Mouse (Mus musculus) thymus, adult 2 months (tissue): ENCODE measurements around the gene Lzts2. TPM values are rescaled to one million over a fixed set of nuclear protein-coding genes. Genes with fewer than 3 reads are reported as not detected.

ENCODE experiments used
- DNase-seq: peaks from one replicate; pipeline ENCODE4 v3.0.0; 2021
- H3K27ac ChIP-seq: fragments of 200-500 bp; 2 replicates; pipeline ENCODE4 v1.5.1; 2012; ENCODE audit warnings: low read length, control low read depth; ENCODE audit not compliant: control insufficient read depth, insufficient read depth
- H3K27me3 ChIP-seq: fragments of 200-500 bp; 2 replicates; pipeline ENCODE4 v1.6.1; 2012; ENCODE audit warnings: mild to moderate bottlenecking, low read length, moderate library complexity, mixed read lengths; ENCODE audit not compliant: control insufficient read depth, insufficient read depth
- H3K36me3 ChIP-seq: fragments of 200-500 bp; 2 replicates; pipeline ENCODE4 v1.6.1; 2012; ENCODE audit warnings: mild to moderate bottlenecking, low read length, moderate library complexity; ENCODE audit not compliant: control insufficient read depth, insufficient read depth
- H3K4me1 ChIP-seq: fragments of 200-500 bp; replicated peaks from 2 replicates; pipeline ENCODE4 v1.6.1; 2012; ENCODE audit warnings: low read length; ENCODE audit not compliant: control insufficient read depth, insufficient read depth
- H3K4me3 ChIP-seq: fragments of 200-500 bp; 2 replicates; pipeline ENCODE4 v1.5.1; 2012; ENCODE audit warnings: mild to moderate bottlenecking, low read length, control low read depth, moderate library complexity; ENCODE audit not compliant: control insufficient read depth, insufficient read depth
- CTCF ChIP-seq: fragments of 200-500 bp; IDR thresholded peaks from 2 replicates; pipeline ENCODE4 v1.5.1; 2012; ENCODE audit warnings: mild to moderate bottlenecking, control low read depth, low read length, moderate library complexity, borderline replicate concordance; ENCODE audit not compliant: control insufficient read depth, poor library complexity, insufficient read depth; ENCODE audit errors: extremely low read depth
- POLR2A ChIP-seq: fragments of 200-500 bp; IDR thresholded peaks from 2 replicates; pipeline ENCODE4 v1.6.1; 2012; ENCODE audit warnings: mild to moderate bottlenecking, low read length, control low read depth, moderate library complexity; ENCODE audit not compliant: control insufficient read depth, poor library complexity, insufficient read depth; ENCODE audit errors: extremely low read depth
- WGBS: fragments of 180-500 bp; shearing (Covaris S2); methylation state at CpG from one replicate; pipeline ENCODE4 v1.1.7; 2018; 5-methylcytosine and 5-hydroxymethylcytosine counted together
- polyA plus RNA-seq: library from polyadenylated mRNA; depleted of rRNA; stranded (reverse); fragments of >200 nt; gene quantifications from 2 replicates; pipeline ENCODE4 v1.2.3, GENCODE M21; 2012

Lzts2 gene
- polyA plus RNA-seq, 1 experiment, result 41.2 TPM

- Histone ChIP-seq H3K27ac (no peak overlapping the region), H3K4me1 (no peaks in the 10 kb centered on the region), H3K36me3 (peaks cover 34% of the 10 kb centered on the region), H3K4me3 (no peak overlapping the region), H3K27me3 (no peaks in the 10 kb centered on the region)
- TF ChIP-seq POLR2A (no peak), CTCF (no peak)
- 91% methylated on average over 7 of the region's 7 CpGs for WGBS
- DNase-seq, result no peak
These were observed 31.6 kb upstream of the Lzts2 start for GRCm38 (mm10) chr19:44982477-44983115.

GRCm38 (mm10) chr19:44983366-44983765 lies 30.8 kb upstream of the Lzts2 start:
- Histone ChIP-seq H3K4me1 (no peaks in the 10 kb centered on the region), H3K4me3 (no peak overlapping the region), H3K27ac (no peak overlapping the region), H3K36me3 (peaks cover 26% of the 10 kb centered on the region), H3K27me3 (no peaks in the 10 kb centered on the region)
- WGBS, result 91% methylated on average over 6 of the region's 6 CpGs
- no peak for DNase-seq
- TF ChIP-seq CTCF (no peak), POLR2A (no peak)

- peaks cover 5% of the 10 kb centered on the region for H3K4me1 ChIP-seq
- no peak overlapping the region for H3K4me3 ChIP-seq
- no peak for TF ChIP-seq CTCF
- no peak for TF ChIP-seq POLR2A
- peaks cover 19% of the 10 kb centered on the region for H3K36me3 ChIP-seq
- no peak overlapping the region for H3K27ac ChIP-seq
- DNase-seq, result no peak
- WGBS, result 95% methylated on average over 4 of the region's 4 CpGs
- H3K27me3 ChIP-seq, result 0 out of 2 replicates have a peak, but pooled peaks cover 1% of the 10 kb centered on the region
These were observed 29.8 kb upstream of the Lzts2 start for GRCm38 (mm10) chr19:44984420-44984819.

- TF ChIP-seq POLR2A (no peak), CTCF (no peak)
- Histone ChIP-seq H3K4me3 (no peak overlapping the region), H3K4me1 (peaks cover 10% of the 10 kb centered on the region), H3K27ac (no peak overlapping the region), H3K36me3 (peaks cover 18% of the 10 kb centered on the region), H3K27me3 (peaks cover 2% of the 10 kb centered on the region; the same call in 1 of the 2 replicates)
- 69% methylated on average over 5 of the region's 5 CpGs for WGBS
- no peak for DNase-seq
These were observed 28.8 kb upstream of the Lzts2 start for GRCm38 (mm10) chr19:44985159-44985988.

- WGBS, result 87% methylated on average over 6 of the region's 6 CpGs
- Histone ChIP-seq H3K4me1 (peaks cover 11% of the 10 kb centered on the region), H3K36me3 (peaks cover 4% of the 10 kb centered on the region), H3K27me3 (peaks cover 2% of the 10 kb centered on the region; the same call in 1 of the 2 replicates), H3K4me3 (no peak overlapping the region), H3K27ac (no peak overlapping the region)
- no peak for TF ChIP-seq POLR2A
- TF ChIP-seq CTCF, result no peak
- DNase-seq, result no peak
These were observed 27.2 kb upstream of the Lzts2 start for GRCm38 (mm10) chr19:44987004-44987403.

GRCm38 (mm10) chr19:44987851-44988250 lies 26.4 kb upstream of the Lzts2 start:
- Histone ChIP-seq H3K4me3 (no peak overlapping the region), H3K36me3 (peaks cover 4% of the 10 kb centered on the region; the same call in 1 of the 2 replicates), H3K4me1 (peaks cover 19% of the 10 kb centered on the region), H3K27ac (no peak overlapping the region), H3K27me3 (peaks cover 2% of the 10 kb centered on the region; the same call in 1 of the 2 replicates)
- DNase-seq, result no peak
- TF ChIP-seq CTCF (no peak), POLR2A (no peak)
- 84% methylated on average over 6 of the region's 6 CpGs for WGBS
